Mouse (Mus musculus) kidney, adult 18-20 months (tissue): ENCODE measurements around the gene Ttyh2.

ENCODE experiments used
- DNase-seq: peaks from one replicate; pipeline ENCODE4 v3.0.0; 2021

The Ttyh2 gene

DNA sequence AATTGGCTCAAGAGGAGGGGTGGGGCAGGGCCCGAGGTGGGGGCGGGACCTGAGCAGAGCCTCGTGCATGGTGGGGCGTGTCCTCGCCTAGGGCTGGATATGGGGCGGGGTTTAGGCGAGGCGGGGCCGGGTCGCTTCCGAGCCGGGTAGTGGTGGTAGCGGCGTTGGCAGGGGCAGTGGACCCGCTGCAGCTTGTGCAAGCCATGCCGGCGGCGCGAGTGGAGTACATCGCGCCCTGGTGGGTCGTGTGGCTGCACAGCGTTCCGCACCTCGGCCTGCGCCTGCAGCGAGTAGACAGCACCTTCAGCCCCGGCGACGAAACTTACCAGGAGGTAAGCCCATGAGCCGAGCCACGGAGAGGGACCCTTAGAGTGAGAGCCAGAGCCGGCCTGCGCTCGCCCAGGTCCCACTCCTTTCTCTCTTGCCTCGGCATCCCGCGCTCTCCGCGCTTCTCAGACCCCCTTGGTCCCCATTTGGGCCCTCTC is at the start of gene Ttyh2:
TSS of gene Ttyh2 (plus strand) at position 91 of the 485 bp plus-strand sequence.
- peak; percentile 84 for DNase-seq

DNA sequence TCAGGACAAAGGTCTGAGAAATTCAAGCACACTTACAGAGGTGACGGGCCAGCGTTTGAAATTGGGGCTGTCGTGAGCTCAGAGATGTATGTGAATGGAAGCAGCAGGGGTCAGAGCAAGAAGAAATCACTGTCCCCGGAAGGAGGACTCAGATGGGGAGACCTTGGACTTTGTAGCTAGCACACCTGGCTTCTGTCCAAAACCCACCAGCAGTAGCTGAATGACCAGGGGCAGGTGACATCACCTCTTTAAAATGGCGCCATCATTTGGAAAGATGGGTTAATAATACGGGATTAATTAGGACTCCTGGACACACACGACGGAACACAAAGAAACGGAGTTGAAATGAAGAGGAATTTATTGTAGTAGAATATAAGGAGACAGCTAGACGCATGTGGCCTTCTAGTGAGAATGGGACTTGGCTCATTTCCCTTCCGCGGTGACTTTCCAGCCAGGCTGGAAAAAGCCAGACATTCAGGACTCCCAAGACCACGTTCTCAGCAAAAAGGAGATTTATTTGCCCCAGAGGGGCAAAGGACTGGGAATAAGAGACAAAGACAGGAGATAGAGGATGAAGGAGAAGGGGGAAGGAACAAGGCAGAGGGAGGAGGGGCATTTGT is 49.0 kb upstream of the Ttyh2 start:
- DNase-seq, result no peak

DNA sequence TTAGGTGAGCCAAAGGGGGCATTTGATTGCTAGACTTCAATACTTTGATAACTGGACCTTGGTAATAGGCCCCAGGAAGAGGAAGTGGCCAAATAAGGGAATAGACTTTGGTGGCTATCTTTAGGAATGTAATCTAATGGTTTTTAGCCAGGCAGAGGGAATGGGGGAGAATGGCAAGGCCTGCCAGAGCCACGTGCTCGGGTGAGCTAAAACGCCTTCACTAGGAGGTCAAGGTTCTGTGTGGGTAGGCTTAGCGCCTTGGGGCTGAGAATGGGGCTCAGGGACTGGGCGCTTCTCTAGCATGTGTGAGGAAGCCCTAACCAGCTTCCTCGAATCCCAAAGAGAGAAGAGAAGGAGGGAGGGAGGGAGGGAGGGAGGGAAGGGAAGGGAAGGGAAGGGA is 48.2 kb upstream of the Ttyh2 start:
- no peak for DNase-seq

DNA sequence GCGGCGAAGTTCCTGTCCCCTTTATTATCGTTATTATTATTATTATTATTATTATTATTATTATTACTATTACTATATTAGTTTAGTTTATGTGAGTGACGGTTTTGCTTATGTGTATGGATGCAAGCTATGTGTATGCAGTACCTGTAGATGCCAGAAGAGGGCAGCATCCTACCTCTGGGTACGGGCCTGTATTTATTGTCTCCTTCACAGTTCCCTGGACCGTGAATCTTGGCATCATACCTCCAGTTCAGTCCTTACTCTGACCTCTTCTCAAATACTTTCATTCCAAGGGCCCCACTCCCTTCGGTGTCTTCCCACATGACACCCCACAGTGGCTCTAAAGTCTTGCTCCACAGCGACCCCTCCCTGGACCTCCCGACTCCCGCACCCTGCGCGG is 47.2 kb upstream of the Ttyh2 start:
- no peak for DNase-seq

DNA sequence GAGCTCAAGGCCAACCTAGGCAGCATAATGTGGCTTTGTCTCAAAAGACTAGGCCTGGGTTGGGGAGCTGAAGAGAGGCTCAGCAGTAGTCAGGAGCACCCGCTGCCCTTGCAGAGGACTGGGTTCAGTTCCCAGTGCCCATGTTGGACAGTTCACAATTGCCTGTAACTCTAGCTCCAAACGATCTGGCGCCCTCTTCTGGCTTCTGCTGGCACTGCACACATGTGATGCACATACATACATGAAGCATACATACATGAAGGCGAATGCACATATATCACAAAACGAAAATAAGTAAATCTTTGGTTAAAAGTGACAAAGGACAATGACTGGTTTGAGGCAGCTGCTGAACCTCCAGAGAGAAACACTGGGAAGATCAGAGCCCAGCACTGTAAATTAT is 45.2 kb upstream of the Ttyh2 start:
- DNase-seq, result no peak

DNA sequence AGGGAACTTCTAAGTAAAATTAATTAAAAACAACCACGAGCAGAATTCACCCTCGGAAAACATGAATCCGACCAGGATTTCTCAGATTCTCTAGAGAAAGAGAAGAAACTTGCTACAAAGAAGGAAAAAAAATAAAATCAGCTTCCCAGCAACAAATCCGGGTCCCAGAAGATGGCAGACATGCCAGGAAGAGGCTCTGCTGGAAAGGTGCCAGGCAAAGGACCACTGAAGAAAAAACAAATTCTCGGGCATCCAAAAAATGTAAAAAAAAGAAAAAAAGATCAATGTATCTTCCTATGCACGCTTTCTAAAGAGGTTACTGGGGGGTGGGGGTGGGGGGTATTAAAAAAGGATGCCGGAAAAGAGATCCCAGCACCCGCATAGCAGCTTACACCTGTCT is 43.0 kb upstream of the Ttyh2 start:
- no peak for DNase-seq

DNA sequence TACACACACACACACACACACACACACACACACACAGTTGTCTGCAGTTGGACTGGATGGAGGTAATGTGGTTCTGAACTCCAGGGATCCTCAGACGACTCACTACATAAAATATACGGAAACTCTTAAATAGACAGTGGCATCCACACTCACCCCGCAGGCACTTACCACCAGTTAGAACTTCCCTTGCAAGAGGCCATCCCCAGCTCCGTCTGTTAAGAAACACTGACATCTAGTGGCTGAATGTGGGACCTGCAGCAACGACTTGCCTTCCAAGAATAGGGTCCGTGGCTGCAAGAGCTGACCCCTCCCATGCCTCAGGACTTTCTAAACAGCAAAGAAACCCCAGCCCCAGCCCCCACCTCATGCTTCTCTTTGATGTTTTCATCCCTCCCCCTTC is 38.9 kb upstream of the Ttyh2 start:
- DNase-seq, result peak; percentile 78

DNA sequence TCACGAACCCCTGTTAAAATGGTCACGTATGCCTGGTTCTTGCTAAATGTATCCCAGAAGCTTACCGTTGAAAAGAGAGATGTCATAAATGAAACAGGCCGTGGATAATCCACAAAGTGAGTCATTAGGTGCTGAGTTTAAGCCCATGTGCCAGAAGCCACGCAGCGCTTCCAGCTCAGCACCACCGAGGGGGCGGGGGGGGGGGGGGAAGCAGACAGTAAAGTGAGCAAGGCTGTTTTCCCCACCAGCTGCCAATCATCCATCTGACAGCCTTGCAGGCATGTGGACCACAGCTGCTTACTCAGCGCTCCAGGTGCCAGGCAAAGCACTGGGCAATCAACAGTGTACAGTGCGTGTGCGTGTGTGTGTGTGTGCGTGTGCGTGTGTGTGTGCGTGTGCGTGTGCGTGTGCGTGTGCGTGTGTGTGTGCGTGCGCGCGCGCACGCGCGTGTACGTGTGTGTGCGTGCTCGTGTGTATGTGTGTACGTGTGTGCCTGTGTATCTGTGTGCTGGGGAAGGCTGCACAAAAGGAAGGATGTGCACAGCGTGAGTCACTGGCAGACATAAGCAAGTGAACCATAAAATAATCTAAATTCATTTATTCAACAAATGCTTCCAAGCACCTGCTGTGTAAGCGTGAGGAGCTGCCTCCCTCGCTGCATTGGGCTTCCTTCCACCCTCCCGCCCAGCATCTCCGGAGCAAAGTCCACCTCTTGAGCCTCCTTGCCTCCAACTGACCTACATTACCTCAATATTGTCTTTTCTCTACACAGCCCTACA is 38.3 kb upstream of the Ttyh2 start:
- DNase-seq, result peak; percentile 19

DNA sequence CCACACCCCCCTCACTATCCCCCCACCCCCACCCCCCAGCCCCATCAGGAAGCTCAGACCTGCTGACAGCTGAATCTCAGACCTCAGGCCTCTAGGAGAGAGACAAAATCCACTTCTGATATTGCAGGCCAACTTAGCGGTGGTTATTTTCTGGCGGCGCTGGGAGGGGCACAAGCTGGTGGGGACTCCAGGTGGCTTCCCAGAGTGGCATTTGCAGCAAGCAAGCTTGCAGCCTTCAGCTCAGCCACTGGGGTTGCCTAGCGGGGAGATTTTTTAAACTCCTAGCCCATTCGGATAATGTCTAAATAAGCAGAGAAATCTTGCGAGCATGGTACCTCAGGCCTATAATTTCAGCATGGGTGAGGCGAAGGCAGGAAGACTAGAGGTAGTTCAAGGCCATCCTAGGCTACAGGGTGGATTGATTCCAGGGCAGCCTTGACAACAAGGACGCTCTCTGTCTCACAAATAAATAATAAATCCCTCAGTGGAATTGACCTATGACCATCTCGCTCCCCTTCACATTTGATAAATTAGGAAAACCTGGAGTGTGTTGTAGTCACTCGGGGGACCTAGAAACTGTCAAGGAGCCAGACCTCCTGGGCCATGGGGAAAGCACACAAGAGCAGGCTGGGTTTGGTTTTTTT is 36.5 kb upstream of the Ttyh2 start:
- no peak for DNase-seq

DNA sequence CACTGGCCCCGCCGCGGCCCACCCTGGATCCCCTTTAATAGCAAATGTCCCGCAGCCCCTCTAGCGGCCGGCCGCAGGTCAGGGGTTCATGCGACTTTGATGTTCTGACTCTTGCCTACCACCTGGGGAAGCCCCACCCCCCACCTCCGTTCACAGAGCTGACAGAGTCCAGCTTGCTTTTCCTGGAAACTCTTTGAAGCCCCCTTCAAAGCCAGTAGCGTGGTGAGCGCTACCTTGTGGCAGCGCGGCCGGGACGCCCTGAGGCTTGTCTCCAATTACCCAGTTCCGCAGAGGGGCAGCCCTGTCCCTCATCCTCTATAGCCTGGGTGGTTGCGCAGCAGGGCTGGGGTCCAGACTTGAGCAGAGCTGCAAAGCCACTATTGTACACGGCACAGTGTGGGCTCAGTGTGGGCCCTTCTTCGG is 35.5 kb upstream of the Ttyh2 start:
- DNase-seq, result no peak

DNA sequence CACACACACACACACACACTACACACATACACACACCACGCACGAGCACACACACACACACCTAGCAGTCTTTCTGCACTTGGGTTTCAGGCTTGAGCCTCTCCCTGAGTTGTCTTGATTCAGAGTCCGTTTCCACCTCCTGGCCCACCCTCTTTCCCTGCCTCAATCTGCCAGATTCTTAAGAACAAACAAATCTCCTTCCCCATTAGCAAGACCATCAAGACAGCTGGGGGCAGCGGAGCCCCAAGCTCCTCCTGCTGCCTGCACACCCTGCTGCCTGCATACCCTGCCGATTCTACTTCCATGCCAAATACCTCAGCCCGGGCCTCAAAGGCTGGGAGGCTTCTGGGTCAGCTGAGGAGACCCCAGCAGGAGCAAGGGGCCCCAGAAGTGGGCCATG is 34.6 kb upstream of the Ttyh2 start:
- no peak for DNase-seq

DNA sequence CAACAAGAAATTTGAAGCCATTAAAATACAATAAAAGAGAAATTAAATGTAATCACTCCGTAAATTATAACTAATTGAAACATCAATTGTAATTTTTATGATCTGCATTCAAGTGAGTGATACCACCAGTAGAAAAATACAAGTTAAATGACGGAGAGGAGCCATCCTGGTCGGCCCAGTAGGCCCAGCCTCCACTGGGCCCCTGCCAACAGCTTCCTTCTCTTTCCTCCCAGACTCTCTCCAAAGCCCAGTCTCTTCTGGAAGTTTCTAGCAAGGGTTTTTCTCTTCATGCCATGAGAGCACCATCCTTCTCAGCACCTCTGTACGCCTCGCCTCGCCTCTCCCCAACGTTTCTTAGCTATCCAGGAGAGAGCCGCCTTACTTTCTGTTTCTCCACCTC is 34.1 kb upstream of the Ttyh2 start:
- DNase-seq, result no peak

DNA sequence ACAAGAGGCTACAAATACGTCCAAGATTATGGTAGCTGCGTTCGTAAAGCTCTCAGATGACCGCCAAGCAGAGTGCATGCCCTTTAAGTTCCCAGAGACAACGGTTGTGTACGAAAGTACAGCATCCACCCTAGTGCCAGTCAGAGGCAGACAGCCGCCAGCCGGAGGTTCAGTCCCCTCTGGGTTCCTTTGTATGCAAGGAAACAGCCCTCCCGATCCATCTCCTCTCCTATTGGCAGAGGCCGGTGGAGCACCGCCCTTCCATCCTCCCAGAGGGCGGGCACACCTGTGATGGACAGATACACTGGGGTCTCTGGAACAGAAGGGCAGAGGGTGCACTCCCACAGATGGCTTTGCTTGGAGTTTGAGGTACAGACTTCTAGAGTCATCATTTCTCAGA is 33.0 kb upstream of the Ttyh2 start:
- no peak for DNase-seq

DNA sequence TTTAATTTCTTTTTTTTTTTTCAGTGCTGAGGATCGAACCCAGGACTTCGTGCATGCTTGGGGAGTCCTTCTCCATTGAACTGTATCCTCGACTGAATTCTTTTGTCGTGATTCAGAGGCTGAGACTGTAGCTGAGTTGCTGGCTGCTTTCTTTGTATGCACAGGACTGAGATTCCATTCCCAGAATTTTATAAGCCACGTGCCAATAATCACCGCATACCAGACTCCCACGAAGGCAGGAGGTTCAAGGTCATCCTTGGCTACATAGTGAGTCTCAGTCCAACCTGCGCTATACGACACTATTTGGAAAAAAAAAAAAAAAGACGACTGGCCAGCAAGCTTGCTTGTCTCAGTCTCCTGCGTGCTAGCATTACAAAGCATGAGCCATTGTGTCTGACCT is 32.3 kb upstream of the Ttyh2 start:
- DNase-seq, result no peak

DNA sequence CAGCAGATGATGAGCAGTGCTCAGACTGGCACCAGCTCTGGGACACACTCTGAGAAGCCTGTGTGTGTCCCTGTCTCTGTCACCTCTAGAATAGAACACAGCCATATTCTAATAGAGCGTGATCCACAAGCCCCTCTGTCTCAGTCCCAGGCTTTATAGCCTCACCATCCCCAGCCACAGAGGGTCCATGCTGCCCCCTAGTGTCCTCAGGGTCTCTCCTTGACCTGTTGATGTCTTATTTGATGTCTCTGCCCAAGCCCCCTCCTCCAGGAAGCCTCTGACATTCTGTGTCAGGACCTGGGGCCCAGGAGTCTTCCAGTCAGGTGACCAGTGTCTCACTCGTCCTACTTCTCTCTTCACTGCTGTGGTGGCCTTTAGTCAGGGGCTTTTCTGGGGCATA is 31.1 kb upstream of the Ttyh2 start:
- no peak for DNase-seq

DNA sequence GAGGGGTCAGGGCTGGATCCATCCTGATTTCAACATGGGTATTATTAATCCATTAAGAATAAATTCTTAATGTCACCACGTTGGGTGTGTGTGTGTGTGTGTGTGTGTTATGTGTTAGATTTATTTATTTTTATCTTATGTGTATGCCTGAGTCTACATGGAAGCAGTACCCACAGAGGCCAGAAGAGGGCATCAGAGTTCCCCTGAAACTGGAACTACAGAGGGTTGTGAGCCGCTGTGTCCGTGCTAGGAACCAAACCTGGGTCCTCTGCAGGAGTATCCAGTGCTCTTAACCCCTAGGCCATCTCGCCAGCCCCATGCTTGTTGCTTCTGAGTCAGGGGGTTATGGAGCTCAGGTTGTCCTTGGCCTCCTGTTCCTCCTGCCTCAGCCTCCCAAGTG is 25.7 kb upstream of the Ttyh2 start:
- no peak for DNase-seq

DNA sequence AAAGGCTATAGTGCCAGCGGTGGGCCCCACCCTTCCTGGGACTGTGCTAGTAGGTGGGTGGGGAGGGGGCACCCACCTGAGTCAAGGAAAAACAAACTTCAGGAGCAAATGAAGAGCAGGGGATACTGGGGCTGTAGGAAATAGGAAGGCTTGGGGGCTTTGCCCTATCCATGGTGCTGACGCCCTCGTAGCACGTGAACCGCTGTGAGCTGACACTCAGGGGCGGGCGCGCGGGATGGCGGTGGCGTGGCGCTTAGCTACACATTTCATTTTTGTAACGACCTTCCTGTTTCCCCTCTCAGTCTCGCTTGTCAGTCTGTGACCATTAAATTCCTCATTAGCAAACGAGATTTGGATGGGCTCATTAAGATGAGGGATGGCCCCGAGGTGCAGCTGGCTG is 22.7 kb upstream of the Ttyh2 start:
- no peak for DNase-seq

DNA sequence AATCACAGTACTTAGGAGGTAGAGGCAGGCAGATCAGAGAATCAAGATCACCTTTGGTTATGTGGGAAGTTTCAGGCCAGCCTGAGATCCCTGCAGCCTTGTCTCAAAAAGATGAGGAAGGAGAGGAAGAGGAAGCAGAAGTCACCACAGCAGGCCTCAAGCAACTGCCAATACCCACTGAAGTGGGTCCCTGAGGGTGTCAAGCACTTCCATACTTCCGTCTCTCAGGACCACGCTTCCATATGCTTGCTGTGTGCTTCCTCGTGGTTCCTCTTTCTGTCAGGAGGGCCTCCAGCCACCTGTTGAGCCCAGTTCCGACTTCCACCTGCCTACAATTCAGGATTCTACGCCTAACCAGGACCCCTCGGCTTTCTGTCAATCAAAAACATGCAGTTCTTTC is 21.6 kb upstream of the Ttyh2 start:
- DNase-seq, result no peak

DNA sequence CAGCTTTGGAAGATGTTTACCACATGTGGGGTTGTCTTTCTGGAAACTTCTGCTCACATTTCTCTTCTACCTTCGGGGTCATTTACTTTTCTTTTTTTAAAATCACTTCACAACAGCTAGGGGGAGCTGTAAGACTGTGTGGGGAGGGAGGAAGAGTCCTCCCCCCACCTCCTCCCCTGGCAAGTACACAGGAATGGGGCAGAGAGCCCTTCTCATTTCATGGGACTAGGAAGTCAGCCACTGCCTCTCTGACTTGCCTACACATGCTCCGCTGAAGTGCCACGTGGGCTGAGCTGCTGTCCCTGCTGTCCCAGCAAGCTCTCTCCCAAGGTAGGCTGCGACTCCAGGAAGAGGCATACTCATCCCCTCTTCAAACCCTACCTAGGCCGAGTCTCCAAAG is 20.7 kb upstream of the Ttyh2 start:
- no peak for DNase-seq

DNA sequence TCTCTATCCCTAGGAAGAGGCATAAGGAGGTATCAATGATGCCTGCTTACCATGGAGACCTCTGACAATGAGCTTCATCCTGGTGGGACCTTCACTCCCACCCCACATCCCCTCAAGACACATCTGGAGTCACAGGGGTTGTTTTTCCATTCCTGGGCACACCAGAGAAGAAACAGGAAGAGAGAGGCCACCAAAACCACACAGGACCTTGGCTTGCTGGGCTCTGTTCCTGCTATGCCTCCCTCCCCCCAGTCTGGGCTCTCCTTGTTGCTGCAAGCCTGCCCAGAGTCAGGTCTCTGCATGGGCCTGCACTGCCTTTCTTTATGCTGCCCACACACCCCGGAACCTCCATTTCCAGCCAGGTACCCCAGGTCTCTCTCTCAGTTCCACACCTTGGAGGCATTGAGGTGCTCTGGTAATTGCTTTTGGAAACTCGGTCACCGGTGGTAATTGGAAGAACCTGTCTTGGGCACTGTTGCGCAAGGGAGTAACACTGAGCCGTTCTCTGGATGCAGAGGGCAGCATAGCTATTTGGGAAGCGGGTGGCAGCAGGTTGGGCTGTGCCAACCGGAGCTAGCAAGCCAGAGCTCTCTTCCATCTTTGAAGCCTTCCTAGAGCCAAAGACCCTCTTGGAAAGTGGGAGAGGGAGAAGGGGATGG is 19.8 kb upstream of the Ttyh2 start:
- no peak for DNase-seq

DNA sequence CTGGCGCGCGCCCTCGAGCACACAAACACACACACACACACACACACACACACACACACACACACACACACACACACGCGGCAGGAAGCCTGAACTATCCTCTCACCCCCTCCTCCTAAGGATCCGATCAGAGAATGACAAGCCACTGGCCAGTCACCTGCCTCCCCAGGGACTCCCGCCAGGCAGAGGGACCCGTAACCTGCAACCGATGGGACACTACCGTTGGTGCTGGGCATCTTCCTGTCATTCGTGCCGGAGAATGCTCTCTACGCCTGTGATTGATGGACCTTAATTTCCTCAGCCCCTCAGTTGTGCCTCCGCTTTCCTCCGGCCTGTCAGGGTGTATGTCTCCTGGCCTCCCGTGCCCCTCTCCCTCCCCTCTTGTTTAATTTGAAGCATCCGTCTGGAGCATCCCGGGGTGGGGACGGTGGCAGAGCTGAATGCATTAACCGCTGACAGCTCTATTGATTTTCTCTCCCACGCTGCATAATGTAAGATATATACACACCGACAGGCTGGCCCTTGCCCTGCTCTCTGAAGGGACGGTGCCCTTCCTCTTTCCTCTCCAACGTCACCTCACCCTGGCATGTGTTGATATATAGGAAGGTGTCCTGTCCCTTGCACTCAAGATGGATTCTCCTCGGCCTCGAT is 18.1 kb upstream of the Ttyh2 start:
- DNase-seq, result no peak

DNA sequence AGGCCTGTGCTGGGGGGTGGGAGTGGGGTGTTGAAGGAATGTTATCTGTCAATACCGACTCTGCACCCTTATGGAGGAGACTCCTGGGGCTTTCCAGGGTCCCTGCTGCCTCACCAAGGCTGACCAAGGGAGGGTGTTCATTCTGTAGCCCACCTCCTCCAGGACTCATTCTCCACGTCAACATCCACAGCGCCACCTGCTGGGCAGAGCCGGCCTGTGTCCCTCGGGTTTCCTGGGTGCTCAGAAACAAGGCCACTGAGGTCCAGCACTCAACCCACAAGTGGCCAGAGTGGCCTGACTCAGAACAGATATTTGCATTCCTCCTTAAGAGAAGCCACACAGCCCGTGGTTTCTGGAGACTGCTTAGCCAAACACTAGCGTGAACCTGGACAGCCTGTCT is 17.5 kb upstream of the Ttyh2 start:
- DNase-seq, result peak; percentile 52

DNA sequence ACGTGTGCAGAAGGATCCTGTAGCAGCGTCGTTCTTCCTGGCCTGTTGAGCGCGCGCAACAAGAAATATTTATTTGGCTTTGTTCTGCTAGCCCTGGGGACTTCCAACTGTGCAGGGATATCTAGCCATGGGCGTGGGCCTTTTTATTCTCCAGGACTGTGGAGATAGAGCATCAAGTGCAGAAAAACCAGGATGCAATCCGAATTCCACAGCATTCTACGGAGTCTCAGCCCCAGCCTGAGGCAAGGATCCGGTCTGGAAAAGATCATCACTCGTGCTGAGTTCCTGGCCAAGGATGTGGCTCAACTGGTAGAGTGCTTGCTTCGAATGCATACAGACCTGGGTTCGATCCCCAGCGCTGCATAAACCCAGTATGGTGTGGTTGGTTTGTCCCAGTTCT is 13.1 kb upstream of the Ttyh2 start:
- no peak for DNase-seq
